Mouse (Mus musculus) embryonic facial prominence, embryonic 10.5 days (tissue): ENCODE data around the gene Bcl2l1. TPM values are rescaled to one million over a fixed set of nuclear protein-coding genes. Genes with fewer than 3 reads are reported as not detected.

Experiments
- DNase-seq: peaks from one replicate; pipeline ENCODE4 v3.0.0-alpha.2; 2017; ENCODE audit warnings: low spot score
- H3K27ac ChIP-seq: fragments of 300-500 bp; sonication (generic); replicated peaks from 2 replicates; pipeline ENCODE4 v1.5.1; 2016; ENCODE audit warnings: mild to moderate bottlenecking
- H3K27me3 ChIP-seq: fragments of 300-500 bp; sonication (generic); replicated peaks from 2 replicates; pipeline ENCODE4 v1.6.1; 2016; ENCODE audit warnings: low read depth, mild to moderate bottlenecking; ENCODE audit not compliant: poor library complexity, severe bottlenecking
- H3K36me3 ChIP-seq: fragments of 300-500 bp; sonication (generic); replicated peaks from 2 replicates; pipeline ENCODE4 v1.6.1; 2016; ENCODE audit warnings: mild to moderate bottlenecking, moderate library complexity
- H3K4me1 ChIP-seq: fragments of 300-500 bp; sonication (generic); 2 replicates; pipeline ENCODE4 v1.6.1; 2016
- H3K4me3 ChIP-seq: fragments of 300-500 bp; sonication (generic); 2 replicates; pipeline ENCODE4 v1.5.1; 2016; ENCODE audit warnings: mild to moderate bottlenecking, moderate library complexity
- H3K9me3 ChIP-seq: fragments of 300-500 bp; sonication (generic); 2 replicates; pipeline ENCODE4 v1.6.1; 2016; ENCODE audit warnings: mild to moderate bottlenecking
- WGBS: fragments of 180-500 bp; shearing (Covaris S2); methylation state at CpG from one replicate; pipeline ENCODE4 v1.1.7; 2016; 5-methylcytosine and 5-hydroxymethylcytosine counted together
- polyA plus RNA-seq: library from polyadenylated mRNA; unstranded; fragments of >200 nt; fragmentation: Nextera tagmentation; extraction: Ambion mirVana; gene quantifications from 2 replicates; pipeline ENCODE4 v1.2.1, GENCODE M21; 2016

The Bcl2l1 gene
- polyA plus RNA-seq, 1 experiment from 2014 or later, result 106 TPM

- peaks cover 8% of the 10 kb centered on the region; the same call in 1 of the 2 replicates for H3K36me3 ChIP-seq
- H3K4me1 ChIP-seq, result peaks cover 33% of the 10 kb centered on the region
- no peaks in the 10 kb centered on the region for H3K27me3 ChIP-seq
- H3K4me3 ChIP-seq, result no peak overlapping the region
- 58% methylated on average over 2 of the region's 2 CpGs for WGBS
- H3K9me3 ChIP-seq, result no peaks in the 10 kb centered on the region
- DNase-seq, result no peak
- 0 out of 2 replicates have a peak overlapping the region, but pooled peaks have one; percentile 8 for H3K27ac ChIP-seq
Measured at GRCm38 (mm10) chr2:152792461-152792860, 39.1 kb downstream of the Bcl2l1 start.

- Histone ChIP-seq H3K9me3 (no peaks in the 10 kb centered on the region), H3K4me1 (peaks cover 43% of the 10 kb centered on the region), H3K27ac (peak overlapping the region; percentile 67; the same call in 1 of the 2 replicates), H3K27me3 (no peaks in the 10 kb centered on the region), H3K4me3 (no peak overlapping the region), H3K36me3 (peaks cover 19% of the 10 kb centered on the region)
- WGBS, result 59% methylated on average over 4 of the region's 4 CpGs
- DNase-seq, result no peak
Measured at GRCm38 (mm10) chr2:152789591-152789999, 41.9 kb downstream of the Bcl2l1 start.

- peaks cover 25% of the 10 kb centered on the region for H3K36me3 ChIP-seq
- peaks cover 37% of the 10 kb centered on the region for H3K4me1 ChIP-seq
- no peaks in the 10 kb centered on the region for H3K9me3 ChIP-seq
- 0 out of 2 replicates have a peak overlapping the region, but pooled peaks have one; percentile 13 for H3K4me3 ChIP-seq
- WGBS, result 74% methylated on average over 6 of the region's 6 CpGs
- peak overlapping the region; percentile 67 for H3K27ac ChIP-seq
- H3K27me3 ChIP-seq, result no peaks in the 10 kb centered on the region
- DNase-seq, result no peak
Measured at GRCm38 (mm10) chr2:152788892-152789421, 42.6 kb downstream of the Bcl2l1 start.

GRCm38 (mm10) chr2:152787543-152787942 is 44.0 kb downstream of the Bcl2l1 start:
- no peak overlapping the region for H3K27ac ChIP-seq
- H3K4me3 ChIP-seq, result no peak overlapping the region
- H3K9me3 ChIP-seq, result no peaks in the 10 kb centered on the region
- no peaks in the 10 kb centered on the region for H3K27me3 ChIP-seq
- WGBS, result 93% methylated on average over 6 of the region's 6 CpGs
- peaks cover 31% of the 10 kb centered on the region for H3K36me3 ChIP-seq
- DNase-seq, result no peak
- H3K4me1 ChIP-seq, result peaks cover 28% of the 10 kb centered on the region

GRCm38 (mm10) chr2:152787136-152787535 is 44.4 kb downstream of the Bcl2l1 start:
- Histone ChIP-seq H3K27ac (no peak overlapping the region), H3K4me1 (peaks cover 27% of the 10 kb centered on the region), H3K9me3 (no peaks in the 10 kb centered on the region), H3K36me3 (peaks cover 35% of the 10 kb centered on the region), H3K4me3 (no peak overlapping the region), H3K27me3 (no peaks in the 10 kb centered on the region)
- DNase-seq, result no peak
- 95% methylated on average over 2 of the region's 2 CpGs for WGBS

GRCm38 (mm10) chr2:152785446-152786350 is 45.8 kb downstream of the Bcl2l1 start:
- peaks cover 49% of the 10 kb centered on the region for H3K36me3 ChIP-seq
- peaks cover 40% of the 10 kb centered on the region for H3K4me1 ChIP-seq
- no peaks in the 10 kb centered on the region for H3K27me3 ChIP-seq
- no peak for DNase-seq
- no peaks in the 10 kb centered on the region for H3K9me3 ChIP-seq
- peak overlapping the region; percentile 21; the same call in 1 of the 2 replicates for H3K27ac ChIP-seq
- H3K4me3 ChIP-seq, result no peak overlapping the region
- 61% methylated on average over 18 of the region's 18 CpGs for WGBS

- Histone ChIP-seq H3K27ac (no peak overlapping the region), H3K27me3 (no peaks in the 10 kb centered on the region), H3K4me3 (no peak overlapping the region), H3K9me3 (no peaks in the 10 kb centered on the region), H3K4me1 (peaks cover 38% of the 10 kb centered on the region), H3K36me3 (peaks cover 52% of the 10 kb centered on the region)
- DNase-seq, result no peak
- WGBS, result 93% methylated on average over 8 of the region's 8 CpGs
Measured at GRCm38 (mm10) chr2:152784640-152785039, 46.9 kb downstream of the Bcl2l1 start.

- Histone ChIP-seq H3K27ac (no peak overlapping the region), H3K36me3 (peaks cover 65% of the 10 kb centered on the region), H3K4me3 (no peak overlapping the region), H3K27me3 (no peaks in the 10 kb centered on the region), H3K4me1 (peaks cover 25% of the 10 kb centered on the region), H3K9me3 (no peaks in the 10 kb centered on the region)
- 94% methylated on average over 5 of the region's 5 CpGs for WGBS
- DNase-seq, result no peak
Measured at GRCm38 (mm10) chr2:152783241-152783640, 48.3 kb downstream of the Bcl2l1 start.

- H3K27me3 ChIP-seq, result no peaks in the 10 kb centered on the region
- H3K27ac ChIP-seq, result no peak overlapping the region; the same call in 1 of the 2 replicates
- H3K4me1 ChIP-seq, result peaks cover 25% of the 10 kb centered on the region
- WGBS, result 86% methylated on average over 5 of the region's 5 CpGs
- DNase-seq, result no peak
- H3K36me3 ChIP-seq, result peaks cover 65% of the 10 kb centered on the region
- H3K4me3 ChIP-seq, result no peak overlapping the region
- no peaks in the 10 kb centered on the region for H3K9me3 ChIP-seq
Measured at GRCm38 (mm10) chr2:152782656-152783055, 48.9 kb downstream of the Bcl2l1 start.

GRCm38 (mm10) chr2:152781031-152781711 is 50.4 kb downstream of the Bcl2l1 start:
- H3K4me3 ChIP-seq, result no peak overlapping the region
- no peak overlapping the region for H3K27ac ChIP-seq
- H3K36me3 ChIP-seq, result peaks cover 65% of the 10 kb centered on the region
- no peaks in the 10 kb centered on the region for H3K9me3 ChIP-seq
- no peaks in the 10 kb centered on the region for H3K27me3 ChIP-seq
- WGBS, result 78% methylated on average over 3 of the region's 3 CpGs
- peaks cover 25% of the 10 kb centered on the region for H3K4me1 ChIP-seq
- no peak for DNase-seq

GRCm38 (mm10) chr2:152780466-152780865 is 51.1 kb downstream of the Bcl2l1 start:
- H3K27ac ChIP-seq, result no peak overlapping the region
- no peak for DNase-seq
- H3K27me3 ChIP-seq, result no peaks in the 10 kb centered on the region
- peaks cover 63% of the 10 kb centered on the region for H3K36me3 ChIP-seq
- peaks cover 18% of the 10 kb centered on the region for H3K4me1 ChIP-seq
- H3K4me3 ChIP-seq, result no peak overlapping the region
- 93% methylated on average over 2 of the region's 2 CpGs for WGBS
- H3K9me3 ChIP-seq, result no peaks in the 10 kb centered on the region

- WGBS, result 83% methylated on average over 3 of the region's 3 CpGs
Measured at GRCm38 (mm10) chr2:152777081-152777480, 54.4 kb downstream of the Bcl2l1 start.

More at GRCm38 (mm10) chr2:152777081-152777480, 54.4 kb downstream of the Bcl2l1 start:
- DNase-seq, result no peak
- no peak overlapping the region for H3K4me3 ChIP-seq
- H3K9me3 ChIP-seq, result no peaks in the 10 kb centered on the region
- no peak overlapping the region for H3K27ac ChIP-seq
- peaks cover 13% of the 10 kb centered on the region for H3K4me1 ChIP-seq
- no peaks in the 10 kb centered on the region for H3K27me3 ChIP-seq
- H3K36me3 ChIP-seq, result peaks cover 37% of the 10 kb centered on the region
